Mouse (Mus musculus): ENCODE measurements at regions not wholly inside any gene's neighbourhood (a gene's known extent, or its start where the extent isn't known, plus 50 kb on each side); places are given as distances from the start of the nearest gene placed in this dataset.

DNA sequence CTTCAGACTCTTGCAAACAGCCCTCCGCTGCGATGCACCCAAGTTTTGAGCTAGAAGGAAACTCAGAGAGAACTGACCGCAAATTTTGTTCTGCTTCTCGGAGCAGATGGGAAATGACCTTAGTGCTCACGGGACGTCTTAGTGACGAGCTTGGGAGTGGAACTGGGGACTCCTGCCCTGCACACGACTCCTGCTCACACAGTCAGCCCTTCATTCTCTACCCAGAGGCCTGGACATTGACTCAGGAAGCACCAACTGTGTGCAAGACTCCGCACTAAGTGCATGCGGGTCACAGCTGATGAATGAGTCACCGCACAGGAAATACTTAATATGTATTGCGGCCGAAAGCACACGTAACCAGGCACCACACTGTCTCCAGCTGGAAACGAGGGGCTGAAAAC, 177.7 kb upstream of the Hs6st1 start:
- TF ChIP-seq GATA1 (IDR thresholded peaks at IDR 0.05; ENCODE audit: borderline replicate concordance, low read length) (no peak), FLI1 (IDR thresholded peaks at IDR 0.05; ENCODE audit: low read length) (no peak)

All from megakaryocyte, embryonic 14.5 days (primary cell).